Mouse (Mus musculus) small intestine, adult 2 months (tissue): Measurements from ENCODE around the gene Adh5. TPM values are rescaled to one million over a fixed set of nuclear protein-coding genes. Genes with fewer than 3 reads are reported as not detected.

Experiments used
- H3K27ac ChIP-seq: fragments of 200-500 bp; 2 replicates; pipeline ENCODE4 v1.5.1; 2012; ENCODE audit warnings: low read depth, low read length, control low read depth, inconsistent platforms; ENCODE audit not compliant: insufficient read depth
- H3K27me3 ChIP-seq: fragments of 200-500 bp; 2 replicates; pipeline ENCODE4 v1.6.1; 2012; ENCODE audit warnings: mild to moderate bottlenecking, moderate library complexity, low read length, inconsistent platforms; ENCODE audit not compliant: control insufficient read depth, insufficient read depth
- H3K36me3 ChIP-seq: fragments of 200-500 bp; 2 replicates; pipeline ENCODE4 v1.6.1; 2012; ENCODE audit warnings: mild to moderate bottlenecking, low read length, control low read depth, inconsistent platforms; ENCODE audit not compliant: control insufficient read depth, insufficient read depth
- H3K4me1 ChIP-seq: fragments of 200-500 bp; 2 replicates; pipeline ENCODE4 v1.6.1; 2012; ENCODE audit warnings: low read length, inconsistent platforms, mixed read lengths; ENCODE audit not compliant: control insufficient read depth, insufficient read depth, insufficient read length
- H3K4me3 ChIP-seq: fragments of 200-500 bp; 2 replicates; pipeline ENCODE4 v1.5.1; 2012; ENCODE audit warnings: low read depth, mild to moderate bottlenecking, control low read depth, inconsistent platforms, low read length, moderate library complexity
- CTCF ChIP-seq: fragments of 200-500 bp; IDR thresholded peaks from 2 replicates; pipeline ENCODE4 v1.5.1; 2012; ENCODE audit warnings: low read depth, mild to moderate bottlenecking, control low read depth, inconsistent platforms, low read length, moderate library complexity, mixed read lengths; ENCODE audit not compliant: insufficient replicate concordance, insufficient read length; ENCODE audit errors: extremely low read depth
- POLR2A ChIP-seq: fragments of 200-500 bp; IDR thresholded peaks from 2 replicates; pipeline ENCODE4 v1.6.1; 2012; ENCODE audit warnings: low read depth, mild to moderate bottlenecking, control low read depth, inconsistent platforms, low read length, moderate library complexity
- WGBS: fragments of 180-500 bp; shearing (Covaris S2); methylation state at CpG from one replicate; pipeline ENCODE4 v1.1.7; 2018; 5-methylcytosine and 5-hydroxymethylcytosine counted together
- polyA plus RNA-seq: library from polyadenylated mRNA; depleted of rRNA; stranded (reverse); fragments of >200 nt; gene quantifications from 2 replicates; pipeline ENCODE4 v1.2.3, GENCODE M21; 2012

Adh5 gene
- polyA plus RNA-seq, 1 experiment = 8.4 TPM

DNA sequence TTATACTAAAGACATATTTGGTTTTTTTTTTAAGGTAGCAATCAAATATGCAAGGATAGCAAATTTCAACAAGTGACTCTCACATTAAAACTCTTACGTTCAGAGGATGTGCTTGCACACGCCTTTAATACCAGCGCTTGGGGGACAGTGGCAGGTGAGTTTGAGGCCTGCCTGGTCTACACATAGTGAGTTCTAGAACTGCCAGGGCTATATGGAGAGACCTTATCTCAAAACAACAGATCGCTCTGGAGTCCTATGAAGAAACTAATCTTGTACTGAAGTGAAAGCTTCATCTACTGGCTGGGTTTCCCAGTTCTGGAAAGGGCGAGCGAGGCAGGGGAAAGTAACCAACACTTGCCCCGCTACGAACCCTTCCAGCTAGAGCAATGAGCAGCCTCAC, 36.6 kb downstream of the Adh5 start:
- TF ChIP-seq CTCF (no peak), POLR2A (no peak)
- Histone ChIP-seq H3K4me3 (no peak overlapping the region), H3K4me1 (no peaks in the 10 kb centered on the region; the same call in 1 of the 2 replicates), H3K27me3 (no peaks in the 10 kb centered on the region), H3K27ac (no peak overlapping the region), H3K36me3 (peaks cover 30% of the 10 kb centered on the region)
- 96% methylated on average over 8 of the region's 8 CpGs for WGBS

DNA sequence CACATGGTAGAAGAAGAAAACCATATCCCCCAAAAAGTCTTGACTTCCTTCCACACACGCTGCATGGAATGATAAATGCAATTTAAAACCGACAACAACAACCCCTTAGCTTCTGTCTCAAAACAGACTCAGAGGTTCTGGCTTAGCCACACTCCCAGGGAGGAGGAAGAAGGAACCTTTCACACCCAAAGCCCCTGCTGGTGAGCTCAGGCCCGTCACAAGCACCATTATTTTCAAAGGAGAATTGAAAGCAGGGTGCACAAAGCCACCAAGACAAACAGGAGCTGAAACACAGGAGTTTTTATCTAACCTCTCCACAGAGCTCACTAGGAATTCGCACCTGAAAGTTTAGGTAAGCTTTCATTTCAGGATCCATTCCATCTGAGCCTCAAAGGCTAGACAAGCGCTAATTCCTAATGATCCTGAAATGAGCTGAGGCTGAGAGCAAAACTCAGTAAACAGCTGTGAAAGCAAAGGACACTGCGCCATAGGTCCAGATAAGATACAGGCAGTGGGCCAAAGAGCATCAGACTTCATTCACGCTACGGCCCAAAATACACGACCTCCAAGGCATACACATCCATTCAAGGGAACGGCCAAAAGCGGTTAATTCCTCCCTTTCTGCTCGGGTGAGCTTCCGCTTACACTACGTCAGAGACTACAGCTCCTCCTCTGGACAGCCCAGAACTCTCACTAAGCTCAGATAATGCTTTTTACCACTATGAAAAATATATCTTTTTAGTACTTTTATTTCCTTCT, 38.8 kb downstream of the Adh5 start:
- Histone ChIP-seq H3K27ac (no peak overlapping the region), H3K27me3 (no peaks in the 10 kb centered on the region), H3K4me1 (no peaks in the 10 kb centered on the region; the same call in 1 of the 2 replicates), H3K36me3 (peaks cover 30% of the 10 kb centered on the region), H3K4me3 (no peak overlapping the region)
- TF ChIP-seq CTCF (no peak), POLR2A (no peak)
- WGBS = 56% methylated on average over 14 of the region's 14 CpGs

DNA sequence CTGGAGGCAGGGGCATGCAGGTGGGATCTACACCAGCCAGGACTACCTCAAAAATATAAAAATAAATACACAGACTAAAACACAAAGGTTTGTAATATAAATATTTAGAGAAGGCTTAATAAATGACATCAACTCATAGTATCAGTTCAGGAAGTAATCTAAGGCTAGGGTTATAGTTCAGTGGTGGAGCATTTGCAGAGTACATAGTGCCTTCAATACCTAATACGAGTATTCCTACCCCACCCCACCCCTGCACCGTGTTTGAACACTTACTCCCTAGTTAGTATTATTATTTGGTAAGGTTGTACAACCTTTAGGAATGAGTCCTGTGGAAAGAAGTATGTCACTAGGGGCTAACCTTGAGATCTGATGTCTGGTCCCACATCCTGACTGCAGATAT, 40.3 kb downstream of the Adh5 start:
- Histone ChIP-seq H3K4me1 (no peaks in the 10 kb centered on the region; the same call in 1 of the 2 replicates), H3K27ac (no peak overlapping the region), H3K27me3 (no peaks in the 10 kb centered on the region), H3K4me3 (no peak overlapping the region), H3K36me3 (peaks cover 25% of the 10 kb centered on the region)
- TF ChIP-seq CTCF = no peak
- no peak for TF ChIP-seq POLR2A
- 28% methylated on average over 2 of the region's 2 CpGs for WGBS

DNA sequence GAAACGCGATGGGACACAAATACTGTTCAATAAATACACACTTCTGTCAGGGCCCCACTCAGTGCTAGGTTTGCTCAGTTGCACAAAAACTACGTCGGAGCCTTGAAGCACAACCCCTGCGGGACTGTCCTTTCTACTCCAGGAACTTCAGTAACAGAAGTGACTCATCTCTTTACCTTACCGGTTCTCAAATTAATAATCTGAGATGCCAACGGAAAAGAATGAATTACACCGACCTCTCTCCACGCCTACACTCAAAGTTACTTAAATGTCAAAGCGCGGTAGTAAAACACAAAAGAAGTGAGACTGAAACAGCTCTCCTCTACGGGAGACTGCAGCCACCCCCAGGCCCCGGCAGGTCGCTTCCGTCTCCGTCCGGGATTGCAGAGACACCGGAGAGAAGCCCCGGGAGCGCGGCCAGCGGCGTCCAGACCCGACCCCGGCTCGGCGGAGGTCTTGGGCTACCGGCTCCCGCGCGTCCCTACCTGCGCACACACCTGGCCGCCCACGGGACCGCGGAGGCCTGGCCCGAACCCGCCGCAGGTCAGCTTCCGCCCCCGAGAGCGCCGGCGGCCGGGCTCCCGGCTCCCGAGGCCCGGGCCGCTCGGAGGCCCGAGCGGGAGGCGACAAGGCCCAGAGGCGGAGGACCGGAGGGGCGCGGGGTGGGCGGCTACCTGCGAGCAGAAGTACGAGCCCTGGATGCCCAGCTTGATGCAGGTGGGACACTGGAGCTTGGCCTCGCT, 45.9 kb downstream of the Adh5 start:
- Histone ChIP-seq H3K36me3 (peaks cover 5% of the 10 kb centered on the region; the same call in 1 of the 2 replicates), H3K4me3 (peak overlapping the region; percentile 70), H3K27me3 (no peaks in the 10 kb centered on the region), H3K4me1 (no peaks in the 10 kb centered on the region), H3K27ac (peak overlapping the region; percentile 33)
- WGBS = under 1% methylated on average over 61 of the region's 61 CpGs
- TF ChIP-seq CTCF (no peak), POLR2A (no peak; the same call in 1 of the 2 replicates)

DNA sequence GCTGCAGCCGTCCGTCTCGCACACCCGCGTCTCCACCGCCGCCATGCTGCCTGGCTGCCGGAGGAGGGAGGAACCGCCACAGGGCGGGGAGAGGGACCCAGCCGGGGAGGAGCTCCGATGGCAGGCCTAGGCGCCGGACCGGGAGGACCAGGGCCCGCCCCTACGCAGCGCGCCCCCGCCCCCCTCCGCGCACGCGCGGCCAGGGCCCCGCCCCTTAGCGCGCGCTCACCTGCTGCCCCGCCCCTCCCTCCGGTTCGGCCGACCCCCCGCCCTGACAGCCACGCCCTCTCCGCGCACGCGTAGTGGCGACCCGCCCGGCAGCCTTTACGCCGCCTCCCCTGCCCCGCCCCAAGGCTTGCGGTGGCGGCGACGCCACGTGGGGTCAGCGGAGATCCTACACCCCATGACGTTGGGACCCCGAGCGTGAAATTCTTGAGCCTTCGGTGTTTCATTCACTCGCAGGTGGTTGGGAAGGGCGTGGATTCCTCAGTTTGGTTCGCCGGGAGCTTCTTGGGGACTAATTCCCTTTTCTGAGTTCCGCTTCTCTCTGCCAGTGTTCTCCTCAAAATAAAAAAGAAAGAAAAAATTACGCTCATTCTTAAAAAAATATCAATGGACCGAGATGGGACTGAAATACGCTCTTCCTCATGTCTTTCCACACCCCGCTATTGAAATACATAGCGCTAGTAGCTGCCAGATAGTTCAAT, 46.6 kb downstream of the Adh5 start, which contains the start of gene Metap1:
Gene Metap1, minus strand, starts transcription at position 189 of the 707 bp plus-strand sequence.
- TF ChIP-seq POLR2A (no peak), CTCF (no peak)
- H3K4me1 ChIP-seq = no peaks in the 10 kb centered on the region
- under 1% methylated on average over 57 of the region's 65 CpGs for WGBS
- peaks cover 5% of the 10 kb centered on the region; the same call in 1 of the 2 replicates for H3K36me3 ChIP-seq
- H3K27ac ChIP-seq = peak within 1 kb of the TSS; percentile 33
- H3K4me3 ChIP-seq = peak within 1 kb of the TSS; percentile 74
- no peaks in the 10 kb centered on the region for H3K27me3 ChIP-seq

DNA sequence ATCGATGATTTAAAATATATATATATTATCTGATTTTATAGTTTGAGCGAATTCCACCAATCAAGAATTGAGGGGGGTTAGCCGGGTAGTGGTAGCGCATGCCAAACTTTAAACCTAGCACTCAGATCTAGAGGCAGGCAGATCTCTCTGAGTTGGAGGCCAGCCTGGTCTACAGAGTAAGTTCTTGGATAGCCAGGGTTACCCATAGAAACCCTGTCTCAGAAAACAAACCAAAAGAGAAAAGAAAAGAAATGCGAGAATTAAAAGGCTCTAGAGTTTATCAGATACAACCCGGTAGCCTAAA, 47.1 kb downstream of the Adh5 start:
- H3K4me3 ChIP-seq = no peak overlapping the region
- no peaks in the 10 kb centered on the region for H3K4me1 ChIP-seq
- TF ChIP-seq CTCF (no peak), POLR2A (no peak)
- H3K27me3 ChIP-seq = no peaks in the 10 kb centered on the region
- peaks cover under 1% of the 10 kb centered on the region; the same call in 1 of the 2 replicates for H3K36me3 ChIP-seq
- WGBS = 11% methylated on average over 6 of the region's 6 CpGs
- no peak overlapping the region for H3K27ac ChIP-seq

DNA sequence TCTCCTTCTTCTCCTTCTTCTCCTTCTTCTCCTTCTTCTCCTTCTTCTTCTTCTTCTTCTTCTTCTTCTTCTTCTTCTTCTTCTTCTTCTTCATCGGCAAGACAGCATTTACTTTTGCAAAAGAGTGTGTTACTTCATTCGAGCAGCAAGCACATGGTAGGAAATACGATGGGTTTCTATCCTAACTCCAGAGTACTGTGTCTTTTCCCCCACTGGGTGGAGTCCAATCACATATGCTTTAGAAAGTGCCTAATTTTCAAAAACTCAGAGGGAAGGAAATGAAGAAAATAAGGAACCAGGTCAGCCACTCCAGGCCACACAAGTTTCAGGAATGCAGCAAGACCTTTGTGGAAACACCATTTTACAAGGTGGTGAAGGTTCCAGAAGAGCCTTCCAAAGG, 50.8 kb downstream of the Adh5 start:
- H3K36me3 ChIP-seq = no peaks in the 10 kb centered on the region
- TF ChIP-seq POLR2A (no peak), CTCF (no peak)
- 85% methylated on average over 3 of the region's 3 CpGs for WGBS
- H3K4me1 ChIP-seq = no peaks in the 10 kb centered on the region
- H3K27ac ChIP-seq = no peak overlapping the region
- no peaks in the 10 kb centered on the region for H3K27me3 ChIP-seq
- H3K4me3 ChIP-seq = no peak overlapping the region
